Mouse (Mus musculus): ENCODE measurements around the gene Ttll10.

DNA sequence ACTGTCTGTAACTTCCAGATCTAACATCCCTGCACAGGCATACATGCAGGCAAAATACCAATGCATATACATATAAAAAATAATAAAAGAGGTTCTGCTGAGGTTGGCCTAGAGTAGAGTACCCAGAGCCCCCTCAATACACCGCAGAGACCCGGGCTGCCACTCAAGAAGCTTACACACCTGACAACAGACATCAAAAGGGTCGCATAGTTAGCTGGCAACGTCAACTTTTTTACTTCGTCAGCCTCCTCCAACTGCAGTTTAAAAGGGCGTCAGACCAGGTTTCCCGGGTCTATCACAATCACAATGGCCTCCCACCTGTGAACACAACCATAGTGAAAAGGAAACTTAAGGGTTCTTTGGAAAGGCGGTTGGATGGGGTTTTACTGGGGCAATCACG lies 35.7 kb downstream of the Ttll10 start:
- no peak for TF ChIP-seq POLR2A (IDR thresholded peaks at IDR 0.05; ENCODE audit: extremely low read depth, insufficient read depth, low read length)
- TF ChIP-seq CTCF (IDR thresholded peaks at IDR 0.05; ENCODE audit: extremely low read depth, insufficient read depth, low read length) = no peak

All from cortical plate, adult 2 months (tissue).